Mouse (Mus musculus) stomach, adult 2 months (tissue): ENCODE data around the gene Xlr. TPM values are rescaled to one million over a fixed set of nuclear protein-coding genes. Genes with fewer than 3 reads are reported as not detected.

ENCODE experiments used
- polyA plus RNA-seq: library from polyadenylated mRNA; depleted of rRNA; stranded (reverse); fragments of >200 nt; gene quantifications from 2 replicates; pipeline ENCODE4 v1.2.3, GENCODE M21; 2012; rRNA removed

Xlr gene
- 0.04 TPM in 1 of 2 replicates, not detected in the other for polyA plus RNA-seq

GRCm38 (mm10) chrX:53797519-53797918 is at the start of gene Xlr:
Gene Xlr, minus strand, starts transcription at chrX:53797706.

GRCm38 (mm10) chrX:53776276-53776675 is 21.2 kb downstream of the Xlr start, which contains the start of gene Zfp36l3:
Gene Zfp36l3, minus strand, starts transcription at chrX:53776394.

GRCm38 (mm10) chrX:53757736-53758135 is 39.8 kb downstream of the Xlr start, which contains the start of gene 1700013H16Rik:
Gene 1700013H16Rik, minus strand, starts transcription at chrX:53757831.

Other genes starting within 250 kb of the Xlr start
- gene Rtl8c, start 189.7 kb downstream of the Xlr start, polyA plus RNA-seq: 3.9 and 6.5 TPM in 2 replicates
- gene Gm14597, start 188.7 kb downstream of the Xlr start, polyA plus RNA-seq: not detected in 2 replicates
- gene Rtl8a, start 154.0 kb downstream of the Xlr start, polyA plus RNA-seq: 70.0 and 71.2 TPM in 2 replicates
- 48.7 and 58.0 TPM in 2 replicates for gene Rtl8b, start 127.3 kb downstream of the Xlr start, polyA plus RNA-seq
- gene 4930502E18Rik, start 72.9 kb downstream of the Xlr start, polyA plus RNA-seq: not detected in 2 replicates
- gene 1700013H16Rik, start 39.9 kb downstream of the Xlr start, polyA plus RNA-seq: not detected in 2 replicates
- gene Zfp36l3, start 21.3 kb downstream of the Xlr start, polyA plus RNA-seq: not detected in 2 replicates